Mouse (Mus musculus) Patski (cell line): ENCODE data around the gene Zc3h10. TPM values are rescaled to one million over a fixed set of nuclear protein-coding genes. Genes with fewer than 3 reads are reported as not detected.

Source experiments
- ATAC-seq: fragments of 100-300 bp; one replicate; pipeline ENCODE4 v1.8.0; 2021
- CTCF ChIA-PET: fragments of 350-600 bp; sonication (Branson Sonifier 250); formaldehyde crosslinking; loops from one replicate; lab custom pipeline; 2022; ENCODE audit warnings: inconsistent platforms; lab: Charles Lee
- POLR2A ChIA-PET: fragments of 350-600 bp; sonication (Branson Sonifier 250); formaldehyde crosslinking; loops from one replicate; lab custom pipeline; 2022; ENCODE audit warnings: antibody characterized with exemption, inconsistent platforms; lab: Charles Lee
- DNase-seq: peaks from one replicate; pipeline ENCODE4 v3.0.0-alpha.2; 2011; ENCODE audit warnings: low read depth, low spot score
- H3K27me3 ChIP-seq: fragments of 371-371 bp; one replicate; pipeline ENCODE4 v1.5.1; 2021
- CTCF ChIP-seq: fragments of 100-300 bp; IDR thresholded peaks from one replicate; pipeline ENCODE4 v1.5.1; 2021
- in situ Hi-C: fragments of 300-500 bp; cut with MboI; formaldehyde crosslinking; loops from 3 replicates; pipeline ENCODE4 v1.11.1; 2018; ENCODE audit warnings: low pct_unique_long_range_greater_than_20kb, mixed read lengths
- polyA plus RNA-seq: library from polyadenylated mRNA; unstranded; gene quantifications from one replicate; pipeline ENCODE4 v1.2.3, GENCODE M21; 2021

The Zc3h10 gene
- 16.8 TPM for polyA plus RNA-seq

DNA sequence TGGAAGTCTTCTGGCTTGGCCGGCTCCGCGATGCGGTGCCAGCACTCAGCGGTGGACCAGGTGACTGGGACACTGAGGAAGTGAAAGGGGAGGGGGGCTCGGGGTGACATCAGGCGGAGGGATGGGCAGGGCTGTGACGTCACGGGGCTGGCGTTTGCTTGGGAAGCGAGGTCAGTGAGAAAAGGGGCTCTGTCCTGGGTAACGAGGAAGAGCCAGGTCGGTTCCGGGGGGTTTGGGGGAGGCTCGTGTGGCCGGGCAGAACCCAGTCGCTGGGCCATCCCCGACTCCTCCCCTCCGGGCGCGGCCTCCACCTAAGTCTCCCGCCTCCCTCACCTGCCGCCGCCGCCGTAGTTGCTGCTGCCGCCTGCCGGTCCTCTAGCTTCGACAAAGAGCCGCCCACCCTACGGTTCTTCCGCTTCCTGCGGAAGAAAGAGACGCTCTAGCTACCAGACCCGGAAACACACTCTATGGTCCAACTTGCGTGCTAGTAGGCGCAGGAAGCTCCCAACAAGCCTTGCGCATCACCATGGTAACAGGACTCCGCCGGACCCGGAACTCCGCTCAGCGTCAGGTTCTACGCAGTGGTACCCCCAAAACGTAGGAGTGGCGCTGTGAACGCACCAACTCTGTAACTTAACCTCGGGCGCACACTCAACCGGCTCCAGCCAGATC lies at the start of gene Zc3h10:
Gene Zc3h10 (minus strand): TSS at position 414 of the 672 bp plus-strand sequence.
- CTCF ChIA-PET, result interaction anchor here (0.7 to 3.1 kb wide), 8 partner anchors 10 to 211 kb away, joined by 3 to 14 read pairs (median 4); partner anchors contain the start of genes Myl6, Nabp2, Rnf41 and Smarcc2
- in situ Hi-C loops, result loop anchor here (5.0 kb wide), 1 partner anchor 65 kb away; no protein-coding TSS in a partner anchor

DNA sequence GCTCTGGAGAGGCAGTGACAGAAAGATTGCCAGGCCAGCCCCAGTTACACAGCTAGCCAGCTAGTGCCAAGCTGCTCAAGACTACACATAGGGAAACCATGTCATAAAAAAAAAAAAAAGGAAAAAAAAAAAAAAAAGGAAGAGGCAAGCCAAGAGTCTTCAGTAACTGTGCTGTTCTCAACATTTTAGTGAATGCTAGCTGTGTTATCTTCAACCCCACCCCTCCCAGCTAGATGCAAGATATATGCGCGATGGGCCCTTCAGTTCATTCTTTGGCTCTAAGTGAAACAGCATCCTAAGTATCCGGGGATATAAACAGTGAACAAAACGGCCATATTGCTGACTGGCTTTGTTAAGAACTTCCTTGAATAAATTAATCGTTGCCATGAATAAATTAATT lies 45.2 kb upstream of the Zc3h10 start:
- ChIA-PET CTCF (no interaction called here), POLR2A (no interaction called here)
- no peak for ATAC-seq
- in situ Hi-C loops, result no loop called here
- H3K27me3 ChIP-seq, result peaks cover 18% of the 10 kb centered on the region
- TF ChIP-seq CTCF, result no peak
- DNase-seq, result no peak

More for the DNA sequence above, at the start of gene Zc3h10:
- ATAC-seq (peak; percentile 70), DNase-seq (peak; percentile 91)
- H3K27me3 ChIP-seq, result no peaks in the 10 kb centered on the region
- POLR2A ChIA-PET, result interaction anchor here (0.7 to 2.2 kb wide), 5 partner anchors 23 to 1477 kb away, joined by 3 to 8 read pairs (median 5); partner anchors contain the start of genes Myl6b and Suox
- no peak for TF ChIP-seq CTCF

DNA sequence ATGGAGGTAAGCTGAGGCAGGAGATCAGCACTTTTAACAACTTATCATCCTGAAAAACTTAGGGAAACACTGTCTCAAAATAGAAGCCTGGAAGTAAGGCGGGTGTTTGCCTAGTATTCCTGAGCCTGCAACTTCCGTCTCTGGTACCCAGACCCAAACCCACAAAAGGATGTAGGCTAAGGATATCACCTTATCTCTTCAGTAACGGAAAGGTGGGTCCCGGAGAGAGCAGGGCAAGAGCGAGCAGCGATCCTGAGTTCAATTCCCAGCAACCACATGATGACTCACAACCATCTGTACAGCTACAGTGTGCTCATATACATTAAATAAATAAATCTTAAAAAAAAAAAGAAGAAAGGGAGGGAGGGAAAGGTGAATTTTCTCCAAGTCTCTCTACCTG lies 43.9 kb upstream of the Zc3h10 start:
- ATAC-seq (no peak), DNase-seq (no peak)
- in situ Hi-C loops, result no loop called here
- TF ChIP-seq CTCF, result no peak
- ChIA-PET CTCF (interaction anchor here (1.4 to 1.9 kb wide), 2 partner anchors 12 to 14 kb away, joined by 3 to 7 read pairs; no protein-coding TSS in a partner anchor), POLR2A (interaction anchor here (0.7 kb wide), 1 partner anchor 43 kb away, joined by 3 read pairs; no protein-coding TSS in a partner anchor)
- H3K27me3 ChIP-seq, result peaks cover 18% of the 10 kb centered on the region

DNA sequence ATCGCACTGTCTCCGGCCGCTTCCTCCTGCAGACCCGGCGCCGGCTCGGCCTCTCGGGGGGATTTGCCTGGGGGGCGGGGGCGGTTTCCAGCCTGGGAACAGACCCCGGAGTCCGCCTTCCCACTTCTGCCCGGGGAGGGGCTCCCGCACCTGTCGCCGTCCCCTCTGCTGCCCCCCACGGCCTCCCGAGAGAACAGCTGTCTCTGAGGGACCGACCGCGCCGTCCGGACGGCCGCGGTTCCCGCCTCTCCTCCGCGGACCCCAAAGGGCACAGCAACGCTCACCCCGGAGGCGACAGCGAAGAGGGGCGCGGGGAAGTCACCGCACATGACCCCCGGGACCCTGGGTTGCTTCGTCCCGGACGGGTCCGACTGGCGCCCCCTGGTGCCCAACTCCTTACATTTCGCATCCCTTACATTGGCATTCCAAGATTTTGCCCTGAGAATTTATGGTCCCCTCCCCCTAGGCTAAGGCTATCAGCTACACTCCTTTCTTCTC lies 42.7 kb upstream of the Zc3h10 start:
- TF ChIP-seq CTCF, result no peak
- DNase-seq (no peak), ATAC-seq (peak; percentile 57)
- CTCF ChIA-PET, result interaction anchor here (0.9 to 1.9 kb wide), 9 partner anchors 10 to 84 kb away, joined by 3 to 11 read pairs (median 4); partner anchors contain the start of genes Pa2g4 and Suox
- peaks cover 16% of the 10 kb centered on the region for H3K27me3 ChIP-seq
- POLR2A ChIA-PET, result interaction anchor here (0.6 to 0.8 kb wide), 3 partner anchors 12 to 226 kb away, joined by 3 to 5 read pairs (median 4); partner anchors contain the start of gene Pmel
- in situ Hi-C loops, result no loop called here

DNA sequence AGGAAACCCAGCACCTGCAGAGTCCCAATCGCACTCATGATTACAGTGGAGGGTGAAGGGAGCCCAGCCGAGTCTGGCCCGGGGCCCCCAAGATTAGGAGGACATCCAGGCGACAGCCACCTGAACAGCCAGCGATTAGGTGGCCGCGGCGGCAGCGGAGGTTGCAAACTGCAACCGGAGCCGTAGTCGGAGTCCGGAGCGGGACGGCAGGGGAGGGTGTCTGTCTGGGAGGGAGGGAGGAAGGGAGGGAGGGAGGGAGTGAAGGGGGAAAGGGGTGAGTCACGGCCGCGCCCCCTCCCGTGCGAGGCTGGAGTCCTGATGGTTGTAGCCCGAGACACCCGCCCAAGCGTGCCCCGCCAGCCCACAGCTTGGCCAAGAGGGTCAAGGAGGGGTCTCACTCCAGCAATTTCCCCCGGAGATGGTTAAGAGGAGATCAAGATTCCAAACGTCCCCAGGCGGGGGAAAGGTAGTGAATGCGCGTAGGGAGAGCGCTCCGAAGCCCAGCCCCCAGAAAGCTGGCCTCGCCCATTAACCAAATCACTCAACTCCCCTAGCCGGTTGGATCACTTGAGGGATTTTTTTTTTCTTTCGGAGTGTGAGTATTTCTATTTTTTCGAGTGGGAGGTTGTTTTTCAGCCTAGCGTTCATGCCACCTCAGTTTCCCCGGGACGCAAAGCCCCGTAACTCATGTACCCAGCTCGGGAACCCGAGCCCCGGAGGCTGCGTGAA lies 42.1 kb upstream of the Zc3h10 start, which contains the start of gene Erbb3:
Gene Erbb3 (minus strand): TSS at position 189 of the 729 bp plus-strand sequence.
- ATAC-seq (peak; percentile 52), DNase-seq (no peak)
- POLR2A ChIA-PET, result interaction anchor here (0.6 to 0.8 kb wide), 3 partner anchors 13 to 225 kb away, joined by 3 to 5 read pairs (median 4); partner anchors contain the start of gene Pmel
- in situ Hi-C loops, result no loop called here
- peaks cover 10% of the 10 kb centered on the region for H3K27me3 ChIP-seq
- CTCF ChIA-PET, result interaction anchor here (0.9 to 1.7 kb wide), 7 partner anchors 9 to 84 kb away, joined by 3 to 11 read pairs (median 4); partner anchors contain the start of genes Pa2g4 and Suox
- TF ChIP-seq CTCF, result no peak

DNA sequence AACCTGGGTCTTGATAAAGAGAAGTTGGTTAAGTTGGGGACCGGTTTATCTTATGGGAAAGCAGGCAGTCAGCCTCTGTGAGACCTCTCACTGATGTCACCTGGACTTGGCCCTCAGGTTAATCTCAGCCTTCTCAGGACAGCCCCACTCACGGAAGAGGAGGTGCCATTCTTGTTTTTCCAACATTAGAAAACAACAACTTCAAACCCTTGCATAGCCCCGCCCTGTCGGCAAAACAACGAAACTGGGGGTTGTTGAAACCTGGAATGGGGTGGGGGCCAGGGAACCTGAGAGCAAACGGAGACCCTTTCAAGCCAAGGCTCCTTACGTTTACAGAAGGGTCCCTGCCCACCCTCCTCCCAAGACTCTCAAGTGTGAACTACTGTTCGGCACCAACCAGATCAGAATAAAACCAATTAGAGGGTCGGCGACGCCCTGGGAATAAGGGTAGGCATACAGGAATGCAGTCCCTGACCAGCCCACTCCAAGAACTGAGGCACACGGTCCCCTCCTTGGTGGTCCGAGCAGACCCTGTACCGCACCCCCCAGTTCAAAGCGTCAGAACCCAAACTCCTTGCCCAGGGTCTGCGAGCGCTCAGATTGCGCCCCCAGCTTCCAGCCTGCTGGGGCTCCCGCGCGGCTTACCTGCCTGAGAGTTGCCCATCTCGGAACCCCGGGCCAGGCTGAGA lies 41.3 kb upstream of the Zc3h10 start:
- no peak for TF ChIP-seq CTCF
- peaks cover 5% of the 10 kb centered on the region for H3K27me3 ChIP-seq
- in situ Hi-C loops, result no loop called here
- ChIA-PET CTCF (no interaction called here), POLR2A (no interaction called here)
- ATAC-seq (no peak), DNase-seq (no peak)

DNA sequence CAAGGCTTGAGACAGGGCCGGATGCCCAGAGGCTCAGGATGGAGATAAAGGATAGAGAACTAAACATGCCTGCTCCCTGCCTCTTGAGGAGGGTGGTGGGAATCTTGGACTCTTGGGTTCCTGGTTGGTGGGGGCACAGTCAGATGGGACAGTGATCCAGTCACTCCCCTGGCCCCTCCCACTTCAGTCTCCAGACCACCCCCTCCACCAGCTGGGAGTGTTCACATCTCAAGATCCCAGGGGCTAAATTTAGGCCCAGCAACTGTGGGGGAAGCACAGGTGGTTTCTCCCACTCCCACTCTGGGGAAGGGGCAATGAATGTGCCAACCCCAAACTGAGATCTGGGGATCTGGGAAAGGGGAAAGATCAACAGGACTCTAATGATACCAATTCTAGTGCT lies 40.6 kb upstream of the Zc3h10 start:
- ATAC-seq, result no peak
- ChIA-PET CTCF (no interaction called here), POLR2A (no interaction called here)
- TF ChIP-seq CTCF, result no peak
- no peak for DNase-seq
- peaks cover 5% of the 10 kb centered on the region for H3K27me3 ChIP-seq
- in situ Hi-C loops, result no loop called here

DNA sequence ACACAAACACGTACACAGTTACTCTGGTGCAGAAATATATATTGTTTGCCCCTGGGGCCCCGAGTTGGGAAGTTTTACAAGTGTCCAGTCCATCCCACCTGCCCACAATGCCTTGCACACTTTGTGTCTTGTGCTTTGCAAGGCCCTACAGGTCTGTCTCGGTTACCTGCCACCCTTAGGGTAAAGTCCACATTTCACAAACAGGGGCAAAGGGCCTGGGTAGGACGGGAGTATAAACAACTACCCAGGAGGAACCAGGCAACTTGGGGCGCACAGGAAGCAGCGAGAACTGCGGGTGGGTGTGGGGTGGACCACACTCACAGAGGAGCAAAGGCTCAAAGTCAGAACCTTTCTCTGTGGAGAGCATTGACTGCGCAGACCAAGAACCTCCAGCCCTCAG lies 40.1 kb upstream of the Zc3h10 start:
- in situ Hi-C loops, result no loop called here
- ATAC-seq (no peak), DNase-seq (no peak)
- POLR2A ChIA-PET, result no interaction called here
- CTCF ChIA-PET, result interaction anchor here (1.2 kb wide), 1 partner anchor 53 kb away, joined by 3 read pairs; no protein-coding TSS in a partner anchor
- no peak for TF ChIP-seq CTCF
- H3K27me3 ChIP-seq, result peaks cover 5% of the 10 kb centered on the region

DNA sequence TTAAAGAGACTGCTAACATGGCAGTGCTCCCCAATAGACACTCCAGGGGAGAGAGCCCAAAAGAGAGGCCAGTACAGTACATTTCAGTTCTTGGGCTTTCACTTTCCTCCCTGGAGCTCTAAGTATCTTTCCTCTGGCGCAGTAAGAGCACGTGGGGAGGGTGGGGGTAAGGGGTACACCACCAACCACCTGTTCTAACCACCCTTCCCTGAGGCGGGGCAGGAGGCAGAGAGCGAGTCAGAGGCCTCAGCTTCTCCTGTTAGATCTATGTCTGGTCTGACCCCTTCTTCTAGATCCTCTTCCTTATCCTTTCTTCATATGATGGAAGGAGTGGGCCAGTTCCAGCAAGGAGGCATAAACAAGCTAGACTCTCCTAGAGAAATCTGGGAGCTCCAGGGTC lies 39.5 kb upstream of the Zc3h10 start:
- in situ Hi-C loops, result no loop called here
- peaks cover 5% of the 10 kb centered on the region for H3K27me3 ChIP-seq
- TF ChIP-seq CTCF, result no peak
- CTCF ChIA-PET, result interaction anchor here (1.2 kb wide), 1 partner anchor 52 kb away, joined by 3 read pairs; no protein-coding TSS in a partner anchor
- ATAC-seq, result no peak
- POLR2A ChIA-PET, result no interaction called here
- no peak for DNase-seq
